Mouse (Mus musculus) adipose tissue, adult 10 weeks (tissue): ENCODE data around the gene Olfr211. TPM values are rescaled to one million over a fixed set of nuclear protein-coding genes. Genes with fewer than 3 reads are reported as not detected.

ENCODE experiments used
- polyA plus RNA-seq: library from polyadenylated mRNA; stranded (reverse); fragments of 350-450 nt; fragmentation: Illumina TruSeq; extraction: RNeasy Lipid Tissue Mini Kit (QIAGEN cat#74804); gene quantifications from one replicate; pipeline ENCODE4 v1.2.3, GENCODE M21; 2014; ENCODE audit warnings: low read depth, low replicate concordance

Olfr211 gene
- polyA plus RNA-seq = not detected

DNA sequence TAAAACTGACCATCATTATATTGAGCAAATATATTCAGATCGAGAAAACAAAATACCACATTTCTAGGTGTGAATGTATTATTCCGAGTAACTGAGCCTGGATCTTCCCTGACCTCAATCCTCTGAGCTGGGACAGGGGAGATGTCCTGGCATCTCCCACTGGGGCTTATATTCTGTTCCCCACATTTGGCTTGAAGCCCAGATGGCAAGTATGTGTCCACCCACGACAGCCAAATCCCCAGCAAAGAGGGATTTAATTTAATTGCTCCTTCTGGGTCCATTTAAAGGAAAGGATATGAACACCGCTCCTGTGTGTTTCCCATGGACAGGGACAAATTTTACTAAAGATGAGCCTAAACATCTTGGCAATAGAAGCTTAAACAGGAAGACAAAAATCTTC lies at the start of gene Olfr211:
TSS of gene Olfr211 (plus strand) at position 301 of the 400 bp plus-strand sequence.

DNA sequence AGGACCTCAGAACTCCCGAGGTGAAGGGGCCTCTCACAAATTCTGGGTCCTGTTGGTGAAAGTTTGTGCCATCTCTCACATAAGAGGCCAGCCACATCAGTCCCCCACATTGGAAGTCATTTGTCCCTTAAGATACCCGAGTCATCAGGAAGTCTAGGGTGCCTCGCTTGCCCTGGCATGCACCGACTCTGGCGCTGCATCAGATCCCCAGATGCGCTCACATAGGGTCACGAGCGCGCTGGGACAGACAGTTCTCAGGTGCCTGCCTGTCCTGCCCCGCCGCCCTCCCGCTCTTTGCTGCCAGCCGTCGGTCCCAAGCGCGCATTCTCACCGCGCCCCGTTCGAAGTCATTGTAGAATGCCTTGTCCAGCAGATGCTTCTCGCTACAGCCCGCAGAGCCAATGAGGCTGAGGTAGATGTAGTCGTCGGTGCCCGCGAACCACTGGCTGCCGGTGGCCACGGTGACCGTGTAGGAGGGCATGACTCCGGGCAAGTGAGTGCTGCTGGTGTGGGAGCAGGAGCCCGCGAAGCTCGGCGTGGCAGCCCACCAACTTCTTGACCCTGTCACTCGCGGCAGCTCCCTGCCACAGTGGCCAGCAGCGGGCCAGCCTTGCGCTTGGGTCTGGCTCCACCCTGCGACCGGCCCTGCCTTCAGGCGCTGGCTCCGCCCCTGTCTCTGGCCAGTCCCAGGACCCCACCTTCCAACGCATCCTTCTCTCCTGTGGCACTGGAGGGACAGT lies 28.2 kb upstream of the Olfr211 start, which contains the start of gene Alox5:
TSS of gene Alox5 (minus strand) at position 635 of the 740 bp plus-strand sequence.

DNA sequence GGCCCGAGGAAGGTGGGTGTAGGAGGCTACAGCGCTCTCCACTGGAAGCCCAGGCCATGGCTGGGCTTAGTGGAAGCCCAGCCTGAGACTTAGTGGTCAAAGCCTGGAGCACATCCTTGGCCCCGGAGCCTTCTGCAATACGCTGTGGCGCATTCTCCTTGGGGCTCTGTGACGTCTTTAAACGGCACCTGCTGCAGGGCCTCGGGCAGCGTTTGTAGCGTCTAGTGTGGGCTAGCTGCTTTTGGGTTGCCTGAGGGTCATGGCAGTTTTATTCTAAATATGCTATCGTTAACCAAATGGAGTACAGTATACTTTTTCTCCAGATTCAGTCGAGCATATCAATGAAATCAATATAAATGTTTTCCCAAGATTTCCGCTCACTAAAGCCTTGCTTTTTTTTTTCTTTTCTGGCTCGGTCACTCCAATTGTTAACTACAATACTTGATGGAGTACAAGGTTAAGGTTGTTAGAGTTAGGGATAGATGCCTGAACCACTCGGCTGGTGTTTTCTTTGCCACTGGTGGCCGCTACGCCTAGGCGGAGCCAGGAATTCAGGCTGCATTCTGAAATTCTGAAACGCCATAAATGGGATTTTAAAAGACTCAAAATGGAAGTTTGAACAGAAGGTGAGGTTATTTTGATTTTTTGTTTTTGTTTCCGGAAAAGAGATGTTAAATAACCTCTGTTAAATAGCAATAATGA lies 17.6 kb downstream of the Olfr211 start, which contains the start of gene Olfr212:
TSS of gene Olfr212 (plus strand) at position 215 of the 702 bp plus-strand sequence.

GRCm38 (mm10) chr6:116538156-116538555 lies 49.3 kb downstream of the Olfr211 start, which contains the start of gene Olfr213:
Gene Olfr213 (plus strand): TSS chr6:116538456.

Other genes with a start within 250 kb of the Olfr211 start
- gene Zfand4, start 224.9 kb upstream of the Olfr211 start, polyA plus RNA-seq = 8.2 TPM
- gene March8, start 151.1 kb upstream of the Olfr211 start, polyA plus RNA-seq = 95.9 TPM
- 14.9 TPM for gene Alox5, start 27.9 kb upstream of the Olfr211 start, polyA plus RNA-seq
- gene Olfr212, start 17.4 kb downstream of the Olfr211 start, polyA plus RNA-seq = not detected
- gene Olfr213, start 49.4 kb downstream of the Olfr211 start, polyA plus RNA-seq = not detected
- gene Gm5580, start 62.0 kb downstream of the Olfr211 start, polyA plus RNA-seq = not detected
- gene Olfr214, start 65.1 kb downstream of the Olfr211 start, polyA plus RNA-seq = not detected
- not detected for gene Olfr215, start 95.1 kb downstream of the Olfr211 start, polyA plus RNA-seq
- 16.1 TPM for gene Zfp422, start 139.9 kb downstream of the Olfr211 start, polyA plus RNA-seq
- gene Depp1, start 161.5 kb downstream of the Olfr211 start, polyA plus RNA-seq = 41.0 TPM
- 13.8 TPM for gene Rassf4, start 184.9 kb downstream of the Olfr211 start, polyA plus RNA-seq
- not detected for gene Tmem72, start 227.8 kb downstream of the Olfr211 start, polyA plus RNA-seq